Mouse (Mus musculus): ENCODE measurements at regions not wholly inside any gene's neighbourhood (a gene's known extent, or its start where the extent isn't known, plus 50 kb on each side); places are given as distances from the start of the nearest gene placed in this dataset.
A peak's percentile ranks its signal among the peaks of the same experiment; 100 is the strongest.

GRCm38 (mm10) chr4:142303374-142304020, 64.3 kb upstream of the Kazn start:
- no peak for TF ChIP-seq CTCF (IDR thresholded peaks at IDR 0.05; ENCODE audit: low read depth)
- no peaks in the 10 kb centered on the region for H3K36me3 ChIP-seq (ENCODE audit: insufficient read depth, low read length)
- peaks cover 21% of the 10 kb centered on the region for H3K4me1 ChIP-seq (ENCODE audit: insufficient read depth, low read length)
- H3K4me2 ChIP-seq (ENCODE audit: low read depth, low read length), result no peak overlapping the region
- no peaks in the 10 kb centered on the region for H3K27me3 ChIP-seq (ENCODE audit: insufficient read depth, low read length)
- H3K9ac ChIP-seq (replicated peaks; ENCODE audit: low read length), result no peak overlapping the region
- H3K4me3 ChIP-seq (ENCODE audit: low read length), result no peak overlapping the region
- no peaks in the 10 kb centered on the region for H3K9me3 ChIP-seq (ENCODE audit: low read length)
- ATAC-seq (peak; percentile 64), DNase-seq (ENCODE audit: low spot score) (peak; percentile 84)
- 50% methylated on average over 10 of the region's 10 CpGs for WGBS
- no peak overlapping the region; the same call in 1 of the 2 replicates for H3K27ac ChIP-seq

GRCm38 (mm10) chr4:142302724-142303120, 63.5 kb upstream of the Kazn start:
- no peak overlapping the region for H3K9ac ChIP-seq (replicated peaks; ENCODE audit: low read length)
- no peaks in the 10 kb centered on the region for H3K9me3 ChIP-seq (ENCODE audit: low read length)
- H3K4me1 ChIP-seq (ENCODE audit: insufficient read depth, low read length), result peaks cover 21% of the 10 kb centered on the region
- ATAC-seq, result no peak
- no peak overlapping the region for H3K4me2 ChIP-seq (ENCODE audit: low read depth, low read length)
- no peaks in the 10 kb centered on the region for H3K36me3 ChIP-seq (ENCODE audit: insufficient read depth, low read length)
- WGBS, result 55% methylated on average over 2 of the region's 2 CpGs
- H3K27me3 ChIP-seq (ENCODE audit: insufficient read depth, low read length), result no peaks in the 10 kb centered on the region
- no peak for DNase-seq (ENCODE audit: low spot score)
- no peak overlapping the region for H3K4me3 ChIP-seq (ENCODE audit: low read length)
- H3K27ac ChIP-seq, result peak overlapping the region; percentile 48; the same call in 1 of the 2 replicates
- TF ChIP-seq CTCF (IDR thresholded peaks at IDR 0.05; ENCODE audit: low read depth), result no peak

GRCm38 (mm10) chr4:142302041-142302723, 63.0 kb upstream of the Kazn start:
- H3K9me3 ChIP-seq (ENCODE audit: low read length), result no peaks in the 10 kb centered on the region
- peaks cover 21% of the 10 kb centered on the region for H3K4me1 ChIP-seq (ENCODE audit: insufficient read depth, low read length)
- DNase-seq (ENCODE audit: low spot score) (no peak), ATAC-seq (no peak)
- H3K4me3 ChIP-seq (ENCODE audit: low read length), result no peak overlapping the region
- no peak overlapping the region for H3K9ac ChIP-seq (replicated peaks; ENCODE audit: low read length)
- no peaks in the 10 kb centered on the region for H3K36me3 ChIP-seq (ENCODE audit: insufficient read depth, low read length)
- no peaks in the 10 kb centered on the region for H3K27me3 ChIP-seq (ENCODE audit: insufficient read depth, low read length)
- no peak overlapping the region for H3K4me2 ChIP-seq (ENCODE audit: low read depth, low read length)
- 35% methylated on average over 8 of the region's 8 CpGs for WGBS
- no peak for TF ChIP-seq CTCF (IDR thresholded peaks at IDR 0.05; ENCODE audit: low read depth)
- peak overlapping the region; percentile 48 for H3K27ac ChIP-seq

- Histone ChIP-seq H3K9ac (replicated peaks; ENCODE audit: low read length) (no peak overlapping the region), H3K9me3 (ENCODE audit: low read length) (no peaks in the 10 kb centered on the region), H3K27ac (no peak overlapping the region), H3K4me3 (ENCODE audit: low read length) (no peak overlapping the region), H3K4me1 (ENCODE audit: insufficient read depth, low read length) (peaks cover 21% of the 10 kb centered on the region), H3K27me3 (ENCODE audit: insufficient read depth, low read length) (no peaks in the 10 kb centered on the region), H3K4me2 (ENCODE audit: low read depth, low read length) (no peak overlapping the region), H3K36me3 (ENCODE audit: insufficient read depth, low read length) (no peaks in the 10 kb centered on the region)
- ATAC-seq (no peak), DNase-seq (ENCODE audit: low spot score) (no peak)
- TF ChIP-seq CTCF (IDR thresholded peaks at IDR 0.05; ENCODE audit: low read depth), result no peak
- 44% methylated on average over 10 of the region's 10 CpGs for WGBS
Measured at GRCm38 (mm10) chr4:142298770-142299337, 59.7 kb upstream of the Kazn start.

GRCm38 (mm10) chr4:142292760-142293159, 53.6 kb upstream of the Kazn start:
- Histone ChIP-seq H3K36me3 (ENCODE audit: insufficient read depth, low read length) (no peaks in the 10 kb centered on the region), H3K27ac (no peak overlapping the region), H3K4me2 (ENCODE audit: low read depth, low read length) (no peak overlapping the region), H3K9me3 (ENCODE audit: low read length) (no peaks in the 10 kb centered on the region), H3K27me3 (ENCODE audit: insufficient read depth, low read length) (no peaks in the 10 kb centered on the region), H3K4me3 (ENCODE audit: low read length) (no peak overlapping the region), H3K9ac (replicated peaks; ENCODE audit: low read length) (no peak overlapping the region), H3K4me1 (ENCODE audit: insufficient read depth, low read length) (peaks cover 7% of the 10 kb centered on the region; the same call in 1 of the 2 replicates)
- no peak for TF ChIP-seq CTCF (IDR thresholded peaks at IDR 0.05; ENCODE audit: low read depth)
- DNase-seq (ENCODE audit: low spot score) (peak; percentile 44), ATAC-seq (no peak; the same call in 1 of the 2 replicates)
- WGBS, result 39% methylated on average over 7 of the region's 7 CpGs

GRCm38 (mm10) chr4:142292334-142292733, 53.1 kb upstream of the Kazn start:
- 46% methylated on average over 9 of the region's 9 CpGs for WGBS

More at GRCm38 (mm10) chr4:142292334-142292733, 53.1 kb upstream of the Kazn start:
- no peak overlapping the region for H3K4me3 ChIP-seq (ENCODE audit: low read length)
- no peak for TF ChIP-seq CTCF (IDR thresholded peaks at IDR 0.05; ENCODE audit: low read depth)
- H3K9me3 ChIP-seq (ENCODE audit: low read length), result no peaks in the 10 kb centered on the region
- DNase-seq (ENCODE audit: low spot score) (no peak), ATAC-seq (peak; percentile 67)
- no peaks in the 10 kb centered on the region for H3K36me3 ChIP-seq (ENCODE audit: insufficient read depth, low read length)
- H3K4me1 ChIP-seq (ENCODE audit: insufficient read depth, low read length), result peaks cover 7% of the 10 kb centered on the region; the same call in 1 of the 2 replicates
- H3K27me3 ChIP-seq (ENCODE audit: insufficient read depth, low read length), result no peaks in the 10 kb centered on the region
- H3K9ac ChIP-seq (replicated peaks; ENCODE audit: low read length), result no peak overlapping the region
- H3K4me2 ChIP-seq (ENCODE audit: low read depth, low read length), result no peak overlapping the region
- peak overlapping the region; percentile 32; the same call in 1 of the 2 replicates for H3K27ac ChIP-seq

All from hindbrain, postnatal 0 days (tissue).